Mouse (Mus musculus): ENCODE measurements around the gene 2210016L21Rik. TPM values are rescaled to one million over a fixed set of nuclear protein-coding genes. Genes with fewer than 3 reads are reported as not detected.
A peak's percentile ranks its signal among the peaks of the same experiment; 100 is the strongest.

2210016L21Rik gene
- polyA plus RNA-seq, 1 experiment from 2014 or later, result 139 TPM

- Histone ChIP-seq H3K4me3 (ENCODE audit: low read depth, low read length) (no peak overlapping the region), H3K9ac (replicated peaks; ENCODE audit: low read depth, low read length) (no peak overlapping the region), H3K36me3 (ENCODE audit: control insufficient read depth, insufficient read depth, low read length) (no peaks in the 10 kb centered on the region), H3K4me1 (ENCODE audit: control insufficient read depth, insufficient read depth, low read length) (peaks cover 6% of the 10 kb centered on the region; the same call in 1 of the 2 replicates), H3K27ac (ENCODE audit: low read depth, low read length) (no peak overlapping the region), H3K4me2 (ENCODE audit: low read depth, low read length) (no peak overlapping the region), H3K27me3 (ENCODE audit: control insufficient read depth, insufficient read depth, low read length) (no peaks in the 10 kb centered on the region; the same call in 1 of the 2 replicates), H3K9me3 (ENCODE audit: control insufficient read depth, low read length) (no peaks in the 10 kb centered on the region)
- no peak for ATAC-seq (ENCODE audit: low read depth)
- WGBS, result 10% methylated on average over 4 of the region's 4 CpGs
Observed at GRCm38 (mm10) chr5:114969064-114969463, 27.1 kb downstream of the 2210016L21Rik start.

- no peak for ATAC-seq (ENCODE audit: low read depth)
- H3K36me3 ChIP-seq (ENCODE audit: control insufficient read depth, insufficient read depth, low read length), result no peaks in the 10 kb centered on the region
- H3K4me1 ChIP-seq (ENCODE audit: control insufficient read depth, insufficient read depth, low read length), result peaks cover 6% of the 10 kb centered on the region; the same call in 1 of the 2 replicates
- 41% methylated on average over 13 of the region's 13 CpGs for WGBS
- H3K9me3 ChIP-seq (ENCODE audit: control insufficient read depth, low read length), result no peaks in the 10 kb centered on the region
- no peak overlapping the region for H3K9ac ChIP-seq (replicated peaks; ENCODE audit: low read depth, low read length)
- H3K4me3 ChIP-seq (ENCODE audit: low read depth, low read length), result no peak overlapping the region
- no peak overlapping the region for H3K4me2 ChIP-seq (ENCODE audit: low read depth, low read length)
- no peak overlapping the region for H3K27ac ChIP-seq (ENCODE audit: low read depth, low read length)
- H3K27me3 ChIP-seq (ENCODE audit: control insufficient read depth, insufficient read depth, low read length), result no peaks in the 10 kb centered on the region; the same call in 1 of the 2 replicates
Observed at GRCm38 (mm10) chr5:114969609-114970215, 27.8 kb downstream of the 2210016L21Rik start.

- no peak for ATAC-seq (ENCODE audit: low read depth)
- Histone ChIP-seq H3K9ac (replicated peaks; ENCODE audit: low read depth, low read length) (no peak within 1 kb of the TSS), H3K4me2 (ENCODE audit: low read depth, low read length) (no peak within 1 kb of the TSS), H3K4me3 (ENCODE audit: low read depth, low read length) (no peak within 1 kb of the TSS), H3K27me3 (ENCODE audit: control insufficient read depth, insufficient read depth, low read length) (no peaks in the 10 kb centered on the region; the same call in 1 of the 2 replicates), H3K36me3 (ENCODE audit: control insufficient read depth, insufficient read depth, low read length) (no peaks in the 10 kb centered on the region), H3K27ac (ENCODE audit: low read depth, low read length) (no peak within 1 kb of the TSS), H3K4me1 (ENCODE audit: control insufficient read depth, insufficient read depth, low read length) (peaks cover 6% of the 10 kb centered on the region; the same call in 1 of the 2 replicates), H3K9me3 (ENCODE audit: control insufficient read depth, low read length) (no peaks in the 10 kb centered on the region)
- 86% methylated on average over 17 of the region's 17 CpGs for whole genome bisulfite sequencing
Observed at GRCm38 (mm10) chr5:114970824-114971227, 28.9 kb downstream of the 2210016L21Rik start, which contains the start of gene Hnf1a. Gene Hnf1a (minus strand): TSS chr5:114971094.

- 79% methylated on average over 9 of the region's 9 CpGs for WGBS
- Histone ChIP-seq H3K36me3 (ENCODE audit: control insufficient read depth, insufficient read depth, low read length) (no peaks in the 10 kb centered on the region), H3K4me1 (ENCODE audit: control insufficient read depth, insufficient read depth, low read length) (peaks cover 6% of the 10 kb centered on the region; the same call in 1 of the 2 replicates), H3K4me3 (ENCODE audit: low read depth, low read length) (no peak overlapping the region), H3K27me3 (ENCODE audit: control insufficient read depth, insufficient read depth, low read length) (no peaks in the 10 kb centered on the region; the same call in 1 of the 2 replicates), H3K27ac (ENCODE audit: low read depth, low read length) (no peak overlapping the region), H3K9ac (replicated peaks; ENCODE audit: low read depth, low read length) (no peak overlapping the region), H3K4me2 (ENCODE audit: low read depth, low read length) (no peak overlapping the region), H3K9me3 (ENCODE audit: control insufficient read depth, low read length) (no peaks in the 10 kb centered on the region)
- no peak for ATAC-seq (ENCODE audit: low read depth)
Observed at GRCm38 (mm10) chr5:114972201-114972600, 30.2 kb downstream of the 2210016L21Rik start.

GRCm38 (mm10) chr5:114973131-114973530, 31.2 kb downstream of the 2210016L21Rik start:
- H3K4me3 ChIP-seq (ENCODE audit: low read depth, low read length), result no peak overlapping the region
- H3K9ac ChIP-seq (replicated peaks; ENCODE audit: low read depth, low read length), result no peak overlapping the region
- WGBS, result 89% methylated on average over 8 of the region's 8 CpGs
- ATAC-seq (ENCODE audit: low read depth), result no peak
- H3K27ac ChIP-seq (ENCODE audit: low read depth, low read length), result no peak overlapping the region
- H3K4me2 ChIP-seq (ENCODE audit: low read depth, low read length), result no peak overlapping the region
- no peaks in the 10 kb centered on the region for H3K36me3 ChIP-seq (ENCODE audit: control insufficient read depth, insufficient read depth, low read length)
- H3K9me3 ChIP-seq (ENCODE audit: control insufficient read depth, low read length), result no peaks in the 10 kb centered on the region
- H3K4me1 ChIP-seq (ENCODE audit: control insufficient read depth, insufficient read depth, low read length), result peaks cover 6% of the 10 kb centered on the region; the same call in 1 of the 2 replicates
- H3K27me3 ChIP-seq (ENCODE audit: control insufficient read depth, insufficient read depth, low read length), result no peaks in the 10 kb centered on the region; the same call in 1 of the 2 replicates

- no peak for ATAC-seq (ENCODE audit: low read depth)
- no peak overlapping the region for H3K4me2 ChIP-seq (ENCODE audit: low read depth, low read length)
- H3K4me1 ChIP-seq (ENCODE audit: control insufficient read depth, insufficient read depth, low read length), result no peaks in the 10 kb centered on the region
- H3K4me3 ChIP-seq (ENCODE audit: low read depth, low read length), result no peak overlapping the region
- H3K27me3 ChIP-seq (ENCODE audit: control insufficient read depth, insufficient read depth, low read length), result peaks cover 2% of the 10 kb centered on the region; the same call in 1 of the 2 replicates
- no peaks in the 10 kb centered on the region for H3K36me3 ChIP-seq (ENCODE audit: control insufficient read depth, insufficient read depth, low read length)
- H3K27ac ChIP-seq (ENCODE audit: low read depth, low read length), result no peak overlapping the region
- H3K9ac ChIP-seq (replicated peaks; ENCODE audit: low read depth, low read length), result no peak overlapping the region
- H3K9me3 ChIP-seq (ENCODE audit: control insufficient read depth, low read length), result no peaks in the 10 kb centered on the region
Observed at GRCm38 (mm10) chr5:114976935-114977334, 35.0 kb downstream of the 2210016L21Rik start.

- no peak overlapping the region for H3K9ac ChIP-seq (replicated peaks; ENCODE audit: low read depth, low read length)
- no peak overlapping the region for H3K4me2 ChIP-seq (ENCODE audit: low read depth, low read length)
- no peak overlapping the region for H3K4me3 ChIP-seq (ENCODE audit: low read depth, low read length)
- H3K4me1 ChIP-seq (ENCODE audit: control insufficient read depth, insufficient read depth, low read length), result no peaks in the 10 kb centered on the region
- no peak overlapping the region for H3K27ac ChIP-seq (ENCODE audit: low read depth, low read length)
- ATAC-seq (ENCODE audit: low read depth), result no peak
- no peaks in the 10 kb centered on the region for H3K36me3 ChIP-seq (ENCODE audit: control insufficient read depth, insufficient read depth, low read length)
- peaks cover 2% of the 10 kb centered on the region; the same call in 1 of the 2 replicates for H3K27me3 ChIP-seq (ENCODE audit: control insufficient read depth, insufficient read depth, low read length)
- 64% methylated on average over 11 of the region's 11 CpGs for WGBS
- no peaks in the 10 kb centered on the region for H3K9me3 ChIP-seq (ENCODE audit: control insufficient read depth, low read length)
Observed at GRCm38 (mm10) chr5:114978473-114978872, 36.5 kb downstream of the 2210016L21Rik start.

GRCm38 (mm10) chr5:114978888-114979249, 36.9 kb downstream of the 2210016L21Rik start:
- Histone ChIP-seq H3K27me3 (ENCODE audit: control insufficient read depth, insufficient read depth, low read length) (peaks cover 2% of the 10 kb centered on the region; the same call in 1 of the 2 replicates), H3K27ac (ENCODE audit: low read depth, low read length) (no peak overlapping the region), H3K4me3 (ENCODE audit: low read depth, low read length) (no peak overlapping the region), H3K4me1 (ENCODE audit: control insufficient read depth, insufficient read depth, low read length) (no peaks in the 10 kb centered on the region), H3K36me3 (ENCODE audit: control insufficient read depth, insufficient read depth, low read length) (no peaks in the 10 kb centered on the region), H3K4me2 (ENCODE audit: low read depth, low read length) (peak overlapping the region; percentile 68; the same call in 1 of the 2 replicates), H3K9ac (replicated peaks; ENCODE audit: low read depth, low read length) (no peak overlapping the region), H3K9me3 (ENCODE audit: control insufficient read depth, low read length) (no peaks in the 10 kb centered on the region)
- WGBS, result 4% methylated on average over 6 of the region's 6 CpGs
- peak; percentile 38; the same call in 1 of the 2 replicates for ATAC-seq (ENCODE audit: low read depth)

Data from neural tube, embryonic 14.5 days (tissue).